Mouse (Mus musculus) erythroblast, embryonic 14.5 days (primary cell): ENCODE results near the gene Jaml.

ENCODE experiments used
- GATA1 ChIP-seq: IDR thresholded peaks from 2 replicates; pipeline ENCODE4 v1.6.1; 2012; ENCODE audit warnings: low read length, inconsistent platforms, mixed read lengths
- TAL1 ChIP-seq: IDR thresholded peaks from 3 replicates; pipeline ENCODE4 v1.6.1; 2012; ENCODE audit warnings: low read length, inconsistent platforms, mixed read lengths

DNA sequence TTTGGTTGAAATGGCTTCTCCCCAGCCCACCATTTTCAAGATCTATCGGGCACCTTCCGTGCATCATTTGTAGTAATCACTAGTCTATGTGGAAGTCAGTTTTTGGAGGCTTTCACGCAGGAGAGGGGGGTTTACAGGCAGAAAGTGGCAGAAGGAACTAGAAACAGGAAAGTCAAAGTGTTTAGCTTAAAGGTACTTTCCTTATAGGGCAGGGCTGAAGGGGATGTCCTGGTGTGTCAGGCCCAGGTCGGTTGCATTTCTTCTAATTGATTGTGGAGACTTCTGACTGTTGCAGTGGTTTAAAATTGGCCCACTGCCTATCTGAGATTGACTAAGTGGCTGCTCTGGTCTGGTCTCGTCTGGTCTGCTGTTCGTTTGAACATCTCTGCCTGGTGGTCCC lies 48.6 kb upstream of the Jaml start:
- TF ChIP-seq GATA1, result no peak
- no peak for TF ChIP-seq TAL1
